Mouse (Mus musculus) adrenal gland, postnatal 36 days (tissue): Measurements from ENCODE around the gene Olfr1410. TPM values are rescaled to one million over a fixed set of nuclear protein-coding genes. Genes with fewer than 3 reads are reported as not detected.

Experiments used
- DNase-seq, 2 experiments: peaks; one replicate each; pipeline ENCODE4 v3.0.0; 2021; ENCODE audit warnings: mixed read lengths in 1 of 2
- long read RNA-seq, 2 experiments: library from polyadenylated mRNA; stranded (forward); transcript quantifications; one replicate each; pipeline ENCODE4 v2.0.0; 2021; ENCODE audit warnings: borderline sequencing depth in 2 of 2
- total RNA-seq, 2 experiments: library from RNA; stranded (reverse); gene quantifications; 2 replicates each; pipeline ENCODE4 v1.2.3; 2021

Olfr1410 gene
- not detected for total RNA-seq
- long read RNA-seq, experiment 1 = 0 reads
- long read RNA-seq, experiment 2 = 0 reads

DNA sequence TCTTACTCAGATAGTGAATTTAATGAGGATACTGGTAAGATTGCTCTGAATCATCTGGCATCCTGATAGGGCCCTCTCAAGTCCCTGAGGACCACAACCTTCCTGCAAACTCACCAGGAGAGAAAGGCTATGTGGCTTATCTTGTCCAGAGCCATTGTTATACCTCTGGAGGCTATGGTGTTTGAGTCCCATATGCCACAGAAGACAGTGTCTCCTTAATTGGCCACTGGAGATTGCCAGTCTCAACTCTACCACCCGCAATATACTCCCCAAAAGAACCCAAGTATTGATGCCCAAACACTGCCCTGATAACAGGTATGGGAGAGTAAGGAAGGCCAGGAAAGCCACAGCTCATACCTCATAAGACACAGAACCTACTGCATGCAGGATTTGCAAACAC, at the start of gene Olfr1410:
TSS of gene Olfr1410 (plus strand) at position 301 of the 400 bp plus-strand sequence.
- DNase-seq = no peak

- DNase-seq = no peak
These were observed 34.6 kb upstream of the Olfr1410 start, which contains the start of gene Olfr1413 for GRCm38 (mm10) chr1:92571022-92571421. Gene Olfr1413, plus strand, starts transcription at chr1:92571322.

- DNase-seq = no peak
These were observed 20.1 kb upstream of the Olfr1410 start, which contains the start of gene Olfr1412 for GRCm38 (mm10) chr1:92585479-92585878. Gene Olfr1412, plus strand, starts transcription at chr1:92585779.

DNA sequence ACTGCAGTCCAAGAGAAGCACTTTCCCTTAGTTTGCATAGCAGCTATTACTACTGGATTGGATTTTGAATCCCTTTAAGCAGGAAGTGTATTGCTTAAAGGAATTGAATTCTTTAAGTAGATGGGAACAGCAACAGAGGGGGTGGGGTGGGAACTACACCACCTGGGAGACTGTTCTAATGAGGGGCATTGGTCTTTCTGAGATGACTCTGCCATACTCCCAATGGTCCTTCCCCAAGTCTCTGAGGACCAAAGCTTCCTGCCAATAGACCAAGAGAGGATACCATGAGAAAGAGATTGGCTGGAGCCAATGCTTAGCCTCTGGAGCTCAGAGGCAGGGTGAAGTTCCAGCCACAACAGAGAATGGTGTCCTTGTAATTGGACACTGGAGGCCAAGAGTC, 11.5 kb upstream of the Olfr1410 start, which contains the start of gene Olfr1411:
TSS of gene Olfr1411 (plus strand) at position 301 of the 400 bp plus-strand sequence.
- DNase-seq = no peak

DNA sequence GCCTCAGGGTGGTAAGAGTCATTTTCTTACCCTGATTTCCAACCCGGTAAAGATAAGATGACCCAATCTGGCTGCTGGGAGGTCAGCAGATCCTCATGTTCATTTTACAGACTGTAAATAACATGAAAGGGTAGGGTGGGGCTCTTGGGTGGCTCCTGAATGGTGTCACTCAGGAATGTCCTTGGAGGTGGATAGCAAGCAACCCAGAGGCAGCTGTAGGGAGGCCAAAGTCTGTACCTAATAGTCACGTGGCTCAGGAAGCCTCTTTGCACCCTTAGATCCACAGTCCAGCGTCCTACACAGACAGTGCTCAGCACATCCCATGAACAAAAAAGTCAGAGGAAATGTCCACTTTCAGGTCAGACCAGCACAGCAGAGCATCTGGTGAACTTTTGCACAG, 9.6 kb upstream of the Olfr1410 start:
- no peak for DNase-seq

DNA sequence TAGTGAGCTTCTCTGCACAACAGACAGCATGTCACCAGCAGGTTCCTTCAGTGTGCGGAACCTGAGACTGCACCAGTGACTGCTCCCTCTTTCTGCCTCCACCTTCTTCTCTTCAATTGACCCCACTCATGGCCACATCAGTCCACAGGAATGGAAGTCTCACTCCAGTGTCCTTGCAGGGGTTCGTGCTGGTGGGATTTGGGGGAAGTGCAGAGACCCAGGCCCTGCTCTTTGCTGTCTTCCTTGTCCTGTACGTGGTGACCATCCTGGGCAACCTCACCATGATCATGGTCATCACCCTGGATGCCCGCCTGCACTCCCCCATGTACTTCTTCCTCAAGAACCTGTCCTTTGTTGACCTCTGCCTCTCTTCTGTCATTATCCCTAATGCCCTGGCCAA, 2.1 kb downstream of the Olfr1410 start:
- DNase-seq = no peak

GRCm38 (mm10) chr1:92611008-92611407, 5.4 kb downstream of the Olfr1410 start:
- DNase-seq = peak; percentile 38 to 59

- no peak for DNase-seq
These were observed 7.6 kb downstream of the Olfr1410 start for GRCm38 (mm10) chr1:92613175-92613574.

- no peak for DNase-seq
These were observed 8.9 kb downstream of the Olfr1410 start for GRCm38 (mm10) chr1:92614516-92614915.

DNA sequence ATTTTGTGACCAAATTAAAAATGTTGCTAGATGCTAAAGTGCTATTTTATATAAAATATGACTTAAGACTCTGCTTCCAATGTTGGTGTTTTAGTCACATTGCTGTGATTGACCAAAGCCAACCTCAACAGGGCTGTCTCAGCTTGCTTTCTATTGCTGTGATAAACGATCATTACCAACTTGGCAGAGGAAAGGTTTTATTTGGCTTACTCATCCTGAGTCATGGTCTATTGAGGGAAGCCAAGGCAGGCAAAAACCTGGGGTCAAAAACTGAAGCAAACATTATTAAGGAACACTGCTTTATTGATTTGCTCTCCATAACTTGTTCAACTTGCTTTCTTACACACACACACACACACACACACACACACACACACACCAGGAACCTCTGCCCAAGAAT, 10.5 kb downstream of the Olfr1410 start:
- DNase-seq = no peak

GRCm38 (mm10) chr1:92617488-92617887, 11.9 kb downstream of the Olfr1410 start, which contains the start of gene Olfr12:
Gene Olfr12, plus strand, starts transcription at chr1:92617788.
- DNase-seq = no peak

- peak; percentile 89 to 93 for DNase-seq
These were observed 12.8 kb downstream of the Olfr1410 start for GRCm38 (mm10) chr1:92618360-92618759.

- DNase-seq = no peak
These were observed 22.6 kb downstream of the Olfr1410 start for GRCm38 (mm10) chr1:92628227-92628626.

GRCm38 (mm10) chr1:92632196-92632595, 26.6 kb downstream of the Olfr1410 start:
- DNase-seq = no peak

DNA sequence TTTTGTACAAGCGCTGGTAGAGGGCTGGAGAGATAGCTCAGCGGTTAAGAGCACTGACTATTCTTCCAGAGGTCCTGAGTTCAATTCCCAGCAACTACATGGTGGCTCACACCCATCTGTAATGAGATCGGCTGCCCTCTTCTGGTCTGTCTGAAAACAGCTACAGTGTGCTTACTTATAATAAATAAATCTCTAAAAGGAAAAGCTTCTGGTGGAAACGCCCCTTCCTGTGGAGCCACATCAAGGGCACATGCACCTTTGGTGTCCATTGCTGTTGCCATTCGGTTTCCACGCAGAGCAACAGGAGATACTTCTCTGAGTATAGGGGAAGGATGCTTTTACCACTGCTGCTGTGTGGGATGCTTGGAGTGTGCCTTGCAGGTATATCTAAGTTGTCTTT, 27.4 kb downstream of the Olfr1410 start:
- DNase-seq = no peak

GRCm38 (mm10) chr1:92633726-92634125, 28.1 kb downstream of the Olfr1410 start:
- DNase-seq = peak in 1 of 2 experiments; percentile 37

- DNase-seq = no peak
These were observed 29.0 kb downstream of the Olfr1410 start for GRCm38 (mm10) chr1:92634569-92634968.

GRCm38 (mm10) chr1:92634976-92635599, 29.5 kb downstream of the Olfr1410 start:
- DNase-seq = no peak

- no peak for DNase-seq
These were observed 30.4 kb downstream of the Olfr1410 start for GRCm38 (mm10) chr1:92636015-92636414.

- no peak for DNase-seq
These were observed 31.1 kb downstream of the Olfr1410 start for GRCm38 (mm10) chr1:92636676-92637075.

DNA sequence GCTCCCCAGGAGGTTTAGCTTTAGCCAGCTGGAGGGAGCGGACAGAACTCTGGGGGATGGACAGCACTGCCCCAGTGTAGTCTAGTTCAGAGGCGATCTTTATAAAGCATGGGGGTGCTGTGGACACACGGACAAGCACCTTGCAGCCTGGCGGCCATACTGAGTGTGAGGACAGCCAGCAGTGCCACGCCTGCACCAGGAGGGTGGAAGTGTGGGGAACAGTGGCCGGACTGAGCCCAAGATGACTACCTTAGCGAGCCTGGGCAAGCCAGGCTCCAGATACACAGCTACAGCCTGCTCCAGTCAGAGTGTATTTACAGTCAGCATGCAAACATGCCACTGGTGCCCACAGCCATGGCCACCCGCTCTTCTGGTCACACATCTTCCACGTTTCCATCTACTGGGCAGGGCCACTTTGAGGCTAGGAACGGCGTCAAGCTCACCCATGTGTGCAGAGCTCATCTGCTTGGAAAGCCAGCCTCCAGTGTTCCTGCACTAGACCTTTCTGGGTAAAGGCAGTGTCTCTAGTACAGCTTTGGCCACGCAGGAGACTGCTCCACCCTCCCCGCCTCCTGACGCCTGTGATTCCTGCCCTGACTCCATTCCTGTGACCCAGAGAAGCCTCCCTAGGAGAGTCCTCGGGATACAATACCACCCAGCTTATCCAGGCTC, 32.1 kb downstream of the Olfr1410 start:
- no peak for DNase-seq

- DNase-seq = peak; percentile 52 to 72
These were observed 32.6 kb downstream of the Olfr1410 start for GRCm38 (mm10) chr1:92638181-92638580.

DNA sequence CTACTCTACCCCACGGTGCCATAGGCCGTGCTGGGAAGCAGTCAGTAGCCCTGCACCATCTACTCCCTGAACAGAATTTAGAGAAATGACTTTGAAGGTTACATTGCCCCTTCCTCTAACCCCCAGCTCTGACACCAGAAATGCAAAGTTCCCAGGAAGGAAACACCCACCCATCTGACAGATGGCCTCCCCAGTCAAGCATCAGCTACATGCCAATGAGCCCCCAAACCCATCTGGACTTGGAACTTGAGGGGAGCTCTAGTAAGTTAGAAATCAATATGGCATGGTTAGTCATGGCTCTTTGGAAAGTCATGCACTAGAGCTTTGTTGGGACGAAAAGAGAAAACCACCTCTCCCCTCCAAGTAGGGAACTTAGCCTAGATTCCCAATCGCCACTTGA, 33.2 kb downstream of the Olfr1410 start:
- DNase-seq = no peak
